Mouse (Mus musculus) lung, postnatal 36 days (tissue): ENCODE results near the gene Fyn.

Source experiments
- DNase-seq: peaks from one replicate; pipeline ENCODE4 v3.0.0; 2022; ENCODE audit warnings: mixed read lengths

Fyn gene

DNA sequence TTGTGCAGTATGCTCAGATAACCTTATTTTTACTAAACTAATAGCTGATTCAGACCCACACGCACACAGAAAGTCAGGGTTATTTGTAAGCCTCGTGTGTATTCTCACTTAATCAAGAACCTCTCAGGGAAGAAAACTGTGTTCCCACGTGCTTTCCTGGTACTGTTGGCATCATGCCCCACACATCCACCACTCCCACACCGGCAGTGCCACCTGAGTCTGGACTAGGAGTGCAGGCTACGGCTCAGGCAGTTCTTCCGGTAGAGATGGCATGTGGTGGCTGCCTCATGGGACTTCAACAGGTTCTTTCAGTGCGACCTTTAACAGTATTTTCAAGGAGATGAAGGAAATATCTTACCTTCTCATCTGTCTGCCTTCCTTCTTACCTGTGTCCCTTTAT is 104.3 kb downstream of the Fyn start:
- DNase-seq: peak; percentile 27

GRCm38 (mm10) chr10:39479361-39479760 is 110.7 kb downstream of the Fyn start:
- DNase-seq: no peak

- DNase-seq: no peak
Observed at GRCm38 (mm10) chr10:39484382-39484826, 115.7 kb downstream of the Fyn start.

GRCm38 (mm10) chr10:39484892-39485291 is 116.2 kb downstream of the Fyn start:
- DNase-seq: no peak

- no peak for DNase-seq
Observed at GRCm38 (mm10) chr10:39485939-39486338, 117.3 kb downstream of the Fyn start.

DNA sequence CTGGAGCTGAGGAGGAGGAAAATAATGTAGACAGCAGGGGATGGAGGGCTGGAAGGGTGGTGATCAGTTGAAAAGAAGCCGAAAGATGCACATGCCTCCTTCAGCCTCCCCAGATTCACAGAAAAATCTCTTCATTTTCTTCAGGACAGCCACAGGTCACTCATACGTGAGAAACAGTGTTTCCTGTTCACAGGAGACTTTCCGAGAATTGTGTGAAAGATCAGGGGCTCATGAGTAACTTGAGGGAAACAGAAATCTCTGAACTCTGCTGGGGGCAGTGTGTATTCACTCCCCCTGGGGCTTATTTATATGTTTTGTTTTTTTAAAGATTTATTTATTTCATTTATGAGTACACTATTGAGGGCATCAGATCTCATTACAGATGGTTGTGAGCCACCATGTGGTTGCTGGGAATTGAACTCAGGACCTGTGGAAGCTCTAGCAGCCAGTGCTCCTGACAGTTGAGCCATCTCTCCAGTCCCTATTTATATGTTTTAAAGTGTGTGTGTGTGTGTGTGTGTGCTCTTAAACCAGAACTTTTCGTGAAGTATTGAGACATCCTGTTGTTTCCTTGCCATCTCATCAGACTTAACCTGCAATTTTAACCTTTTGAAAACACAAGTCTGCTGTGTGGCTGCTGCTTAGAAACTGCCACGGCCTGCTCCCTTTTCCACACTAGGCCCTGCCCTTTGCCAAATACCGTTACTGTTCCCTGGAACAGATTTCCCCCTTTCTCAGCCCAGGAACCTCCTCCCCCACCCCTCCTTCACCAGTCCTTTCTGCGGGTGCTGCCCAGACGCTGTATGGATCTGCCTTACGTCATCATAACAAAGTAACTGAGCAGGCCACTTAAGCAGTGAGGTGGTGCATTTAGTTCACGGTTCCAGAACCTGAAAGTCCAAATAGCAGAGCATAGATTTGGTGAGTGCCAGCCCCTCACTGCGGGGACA is 118.1 kb downstream of the Fyn start:
- no peak for DNase-seq

- DNase-seq: no peak
Observed at GRCm38 (mm10) chr10:39487740-39488415, 119.2 kb downstream of the Fyn start.

DNA sequence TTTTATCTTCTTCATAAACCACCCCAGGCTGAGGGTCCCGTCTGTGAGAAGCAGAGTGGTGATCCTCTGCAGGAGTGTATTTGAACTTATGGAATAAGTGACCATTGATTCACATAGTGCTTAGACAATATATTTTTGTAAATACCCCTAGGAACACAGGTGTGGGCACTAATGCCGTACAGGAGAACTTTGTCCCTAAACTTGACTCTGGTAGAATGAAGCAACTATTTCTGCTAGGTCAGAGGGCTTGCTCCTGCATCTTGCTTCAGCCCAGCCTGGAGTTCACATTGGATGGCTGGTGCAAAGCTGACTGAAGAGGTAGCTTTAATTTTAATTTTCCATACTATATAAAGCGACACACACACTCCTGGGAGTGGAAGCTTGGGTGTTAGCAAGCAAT is 119.9 kb downstream of the Fyn start:
- DNase-seq: no peak

DNA sequence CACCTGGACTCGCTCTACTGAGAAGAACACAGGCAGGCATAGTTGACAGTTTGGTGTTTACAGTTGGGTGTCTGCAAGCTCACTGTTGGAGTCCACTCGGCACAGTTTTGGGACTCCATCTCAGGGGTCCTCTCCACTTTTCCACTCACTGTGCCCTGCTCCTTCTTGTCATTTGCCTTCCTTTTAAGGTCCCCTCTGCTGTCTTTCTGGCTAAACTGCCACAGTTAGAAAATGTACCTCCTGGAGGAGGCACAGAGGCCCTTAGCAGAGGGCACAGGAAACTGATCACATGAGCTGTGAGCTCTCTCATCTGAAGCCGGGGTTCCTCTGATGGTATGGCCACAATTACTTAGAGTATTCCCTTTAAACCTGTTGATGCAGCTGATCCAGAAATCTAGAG is 120.3 kb downstream of the Fyn start:
- no peak for DNase-seq

GRCm38 (mm10) chr10:39490349-39491121 is 121.9 kb downstream of the Fyn start:
- DNase-seq: no peak

GRCm38 (mm10) chr10:39492146-39492545 is 123.5 kb downstream of the Fyn start:
- no peak for DNase-seq

DNA sequence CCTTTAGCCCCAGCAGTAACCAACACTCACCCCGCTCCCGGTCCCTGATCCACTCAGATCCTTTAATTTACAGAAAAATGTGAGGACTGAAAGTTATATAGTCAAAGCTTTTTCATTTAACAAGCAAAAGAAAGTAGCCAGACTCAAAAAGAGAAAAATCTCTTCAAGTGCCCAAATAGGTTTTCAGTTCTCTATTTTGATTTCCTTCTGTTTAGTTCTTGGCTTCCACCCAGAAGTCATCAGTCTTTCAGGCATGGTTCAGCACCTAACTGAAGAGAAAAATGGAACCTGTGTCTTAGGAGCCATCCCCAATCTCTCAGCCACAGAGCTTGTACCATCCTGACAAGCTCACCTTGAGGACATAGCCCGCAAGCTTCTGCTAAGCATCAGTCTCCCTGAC is 124.4 kb downstream of the Fyn start:
- DNase-seq: no peak

DNA sequence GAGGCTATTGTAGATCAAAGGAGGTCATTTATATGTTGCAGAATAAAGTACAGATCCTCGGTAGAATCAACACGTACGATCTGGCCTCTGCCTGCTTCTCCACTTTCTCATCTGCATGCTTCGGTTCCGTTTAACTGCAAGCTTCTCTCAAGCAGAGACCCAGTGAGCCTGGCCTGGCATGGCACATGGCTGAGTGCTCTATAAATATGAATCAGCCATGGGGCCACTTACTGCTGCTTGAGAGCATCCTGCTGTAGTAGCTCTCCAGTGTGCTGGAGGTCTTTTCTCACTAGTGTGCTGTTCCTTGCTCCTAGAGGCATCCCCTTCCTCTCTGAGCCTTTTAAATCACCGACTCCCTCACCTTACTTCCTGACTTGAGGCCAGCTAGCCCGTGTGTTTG is 130.0 kb downstream of the Fyn start:
- no peak for DNase-seq

- DNase-seq: peak; percentile 15
Observed at GRCm38 (mm10) chr10:39501571-39501970, 132.9 kb downstream of the Fyn start.

DNA sequence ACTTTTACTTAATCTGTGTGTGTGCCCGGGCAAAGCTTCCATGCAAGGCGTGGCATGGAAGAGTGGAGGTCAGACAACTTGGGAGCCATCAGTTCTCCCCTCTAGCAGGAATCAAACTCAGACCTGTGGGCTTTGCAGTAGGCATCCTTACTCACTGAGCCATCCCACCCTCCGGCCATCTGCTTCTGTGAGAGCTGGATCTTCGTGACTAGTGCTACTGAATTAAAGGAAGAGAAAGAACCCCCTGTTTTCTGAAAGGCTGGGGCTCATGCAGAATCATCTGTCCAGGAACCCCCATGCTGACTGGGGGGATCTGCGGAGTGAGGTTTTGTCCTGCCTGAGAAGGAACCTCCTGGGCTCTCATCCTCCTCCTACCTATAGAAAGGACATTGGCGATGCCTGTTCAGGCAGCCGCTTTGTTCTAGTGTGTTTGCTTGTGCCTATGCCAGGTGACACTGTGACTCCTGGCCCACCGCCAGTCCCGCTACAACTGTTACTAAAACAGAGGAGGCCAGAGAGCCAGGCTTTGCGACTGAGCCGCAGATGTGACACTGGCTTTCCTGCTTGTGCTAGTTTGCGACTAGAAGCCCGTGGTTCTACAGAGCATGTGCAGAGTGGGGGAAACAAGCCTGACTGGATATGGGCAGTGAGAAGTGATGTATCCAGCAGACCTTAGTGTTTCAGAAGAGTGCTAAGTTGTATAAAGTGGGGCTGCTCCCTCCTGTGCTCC is 133.5 kb downstream of the Fyn start:
- peak; percentile 86 for DNase-seq

- DNase-seq: no peak
Observed at GRCm38 (mm10) chr10:39503331-39503730, 134.7 kb downstream of the Fyn start.

- no peak for DNase-seq
Observed at GRCm38 (mm10) chr10:39505007-39505406, 136.4 kb downstream of the Fyn start.

DNA sequence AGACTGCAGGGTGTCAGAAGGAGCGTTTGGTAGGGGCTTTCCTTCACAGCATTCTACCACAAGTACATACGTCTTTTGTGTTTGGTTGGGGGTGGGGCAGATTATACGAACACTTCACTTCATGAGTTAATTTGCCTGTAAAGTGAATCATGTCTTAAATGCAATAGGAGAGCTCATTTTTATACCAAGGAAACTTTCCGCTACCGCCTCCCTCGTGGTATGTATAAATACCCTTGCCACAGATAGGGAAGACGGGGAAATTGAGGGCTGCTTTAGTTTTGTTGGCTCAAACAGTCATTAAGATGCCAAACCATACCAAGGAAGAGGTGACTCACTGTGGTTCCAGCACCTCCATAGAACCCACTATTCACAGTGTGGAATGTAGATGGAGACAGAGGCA is 137.0 kb downstream of the Fyn start:
- no peak for DNase-seq

DNA sequence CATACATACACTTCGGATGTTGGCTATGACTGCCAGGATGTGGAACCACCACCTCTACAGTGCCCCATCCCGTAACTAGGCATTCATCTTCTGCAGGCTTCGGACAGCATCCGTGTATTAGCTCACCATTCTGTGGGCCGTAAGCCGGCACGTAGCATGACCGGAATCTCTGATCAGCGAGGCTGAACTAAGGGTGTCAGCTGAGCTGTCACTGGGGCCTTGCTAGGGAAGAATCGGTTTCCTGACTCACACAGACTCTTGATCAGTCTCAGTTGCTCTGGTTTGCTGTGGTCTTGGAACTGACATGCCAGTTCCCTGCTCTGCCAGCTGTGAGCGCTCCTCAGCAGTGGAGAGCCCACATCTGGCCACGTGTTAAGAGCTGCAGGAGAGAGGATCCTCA is 137.7 kb downstream of the Fyn start:
- DNase-seq: no peak

GRCm38 (mm10) chr10:39506831-39507230 is 138.2 kb downstream of the Fyn start:
- peak; percentile 57 for DNase-seq

DNA sequence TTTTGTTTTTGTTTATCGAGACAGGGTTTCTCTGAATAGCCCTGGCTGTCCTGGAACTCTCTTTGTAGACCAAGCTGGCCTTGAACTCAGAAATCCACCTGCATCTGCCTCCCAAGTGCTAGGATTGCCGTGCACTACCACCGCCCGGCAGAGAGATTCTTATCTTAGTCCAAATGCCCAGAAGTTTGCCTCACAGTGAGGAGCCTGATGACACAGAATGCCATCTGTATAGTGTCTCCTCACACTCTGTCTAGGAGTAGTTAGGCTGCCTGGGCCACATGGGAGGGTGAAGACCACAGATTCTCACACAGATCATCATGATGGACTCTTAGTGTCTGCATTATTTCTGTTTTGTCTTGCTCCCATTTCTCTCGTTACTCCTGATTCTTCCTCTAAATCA is 140.1 kb downstream of the Fyn start:
- no peak for DNase-seq

DNA sequence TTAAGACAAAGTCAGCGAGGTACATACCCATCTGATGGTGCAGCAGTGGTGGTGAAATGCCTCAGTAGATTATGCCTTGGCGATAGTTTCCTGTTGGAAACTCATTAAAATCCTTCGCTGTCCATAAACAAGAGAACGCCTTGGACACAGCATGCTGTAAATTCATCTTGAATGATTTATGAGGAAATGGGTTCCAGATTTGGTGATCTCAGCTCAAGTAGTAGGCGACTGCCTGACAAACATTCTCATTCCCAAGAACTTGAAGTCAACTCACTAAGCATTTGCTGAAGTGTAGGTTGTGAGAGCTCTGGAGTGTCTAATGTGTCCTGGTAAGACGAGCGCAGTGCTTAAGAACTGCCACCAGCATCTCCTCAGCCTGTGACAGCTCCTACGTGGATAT is 141.3 kb downstream of the Fyn start:
- no peak for DNase-seq
